Mouse (Mus musculus) monocyte, adult 5-6 weeks (primary cell): ENCODE measurements around the gene Dnajb12. TPM values are rescaled to one million over a fixed set of nuclear protein-coding genes. Genes with fewer than 3 reads are reported as not detected.

Source experiments
- ATAC-seq: fragments of 153-309, 156-312 bp; replicated peaks from 2 replicates; pipeline ENCODE4 v1.8.0; 2017; ENCODE audit warnings: mild to moderate bottlenecking; ENCODE audit not compliant: low TSS enrichment, insufficient number of reproducible peaks, severe bottlenecking, poor library complexity, low FRiP score
- total RNA-seq: library from RNA; stranded (forward); fragments of 200-1000, 200-491, 200-594 nt; gene quantifications from 3 replicates; pipeline ENCODE4 v1.2.3, GENCODE M21; 2017

Dnajb12 gene
- total RNA-seq, 1 experiment from 2014 or later: 41.9 TPM

- ATAC-seq: 0 out of 2 replicates have a peak, but pooled peaks have one; percentile 28
Observed at GRCm38 (mm10) chr10:59892977-59893376, 13.6 kb downstream of the Dnajb12 start.

- 0 out of 2 replicates have a peak, but pooled peaks have one; percentile 27 for ATAC-seq
Observed at GRCm38 (mm10) chr10:59894251-59895160, 15.2 kb downstream of the Dnajb12 start.

- ATAC-seq: no peak
Observed at GRCm38 (mm10) chr10:59895460-59896186, 16.3 kb downstream of the Dnajb12 start.

GRCm38 (mm10) chr10:59896211-59896610 lies 16.9 kb downstream of the Dnajb12 start:
- no peak for ATAC-seq

GRCm38 (mm10) chr10:59896911-59897331 lies 17.6 kb downstream of the Dnajb12 start:
- ATAC-seq: peak; percentile 21; the same call in 1 of the 2 replicates

- ATAC-seq: 0 out of 2 replicates have a peak, but pooled peaks have one; percentile 24
Observed at GRCm38 (mm10) chr10:59897511-59897910, 18.2 kb downstream of the Dnajb12 start.

GRCm38 (mm10) chr10:59898180-59898778 lies 18.9 kb downstream of the Dnajb12 start:
- ATAC-seq: no peak

- ATAC-seq: no peak
Observed at GRCm38 (mm10) chr10:59898935-59899334, 19.6 kb downstream of the Dnajb12 start.

GRCm38 (mm10) chr10:59899341-59900173 lies 20.2 kb downstream of the Dnajb12 start:
- peak; percentile 66 for ATAC-seq

GRCm38 (mm10) chr10:59900174-59900435 lies 20.7 kb downstream of the Dnajb12 start:
- no peak for ATAC-seq

GRCm38 (mm10) chr10:59900939-59901338 lies 21.6 kb downstream of the Dnajb12 start:
- ATAC-seq: no peak

- no peak for ATAC-seq
Observed at GRCm38 (mm10) chr10:59901463-59901862, 22.1 kb downstream of the Dnajb12 start.

GRCm38 (mm10) chr10:59901986-59902605 lies 22.7 kb downstream of the Dnajb12 start:
- ATAC-seq: no peak

- ATAC-seq: no peak
Observed at GRCm38 (mm10) chr10:59902606-59902990, 23.2 kb downstream of the Dnajb12 start.

GRCm38 (mm10) chr10:59903170-59903569 lies 23.8 kb downstream of the Dnajb12 start:
- no peak for ATAC-seq

- no peak for ATAC-seq
Observed at GRCm38 (mm10) chr10:59907080-59907609, 27.8 kb downstream of the Dnajb12 start.

- ATAC-seq: peak; percentile 25; the same call in 1 of the 2 replicates
Observed at GRCm38 (mm10) chr10:59907695-59908299, 28.4 kb downstream of the Dnajb12 start.
